Mouse (Mus musculus) lung, adult 2 months (tissue): ENCODE results near the gene 4833427G06Rik. TPM values are rescaled to one million over a fixed set of nuclear protein-coding genes. Genes with fewer than 3 reads are reported as not detected.

Experiments used
- DNase-seq: peaks from one replicate; pipeline ENCODE4 v3.0.0; 2022
- H3K4me1 ChIP-seq: fragments of 200-500 bp; 2 replicates; pipeline ENCODE4 v1.6.1; 2011; ENCODE audit warnings: low read length; ENCODE audit not compliant: control insufficient read depth, insufficient read depth
- H3K4me3 ChIP-seq: fragments of 200-500 bp; replicated peaks from 2 replicates; pipeline ENCODE3; 2011; ENCODE audit warnings: low read depth, mild to moderate bottlenecking, control low read depth, low read length; ENCODE audit errors: extremely low read depth
- CTCF ChIP-seq: fragments of 200-500 bp; IDR thresholded peaks from 2 replicates; pipeline ENCODE4 v1.5.1; 2011; ENCODE audit warnings: mild to moderate bottlenecking, low read length, control low read depth; ENCODE audit not compliant: insufficient read depth
- POLR2A ChIP-seq: fragments of 200-500 bp; IDR thresholded peaks from 2 replicates; pipeline ENCODE4 v1.6.1; 2011; ENCODE audit warnings: low read depth, mild to moderate bottlenecking, control low read depth, low read length, borderline replicate concordance; ENCODE audit errors: extremely low read depth
- WGBS: fragments of 180-500 bp; shearing (Covaris S2); methylation state at CpG from one replicate; pipeline ENCODE4 v1.1.7; 2018; 5-methylcytosine and 5-hydroxymethylcytosine counted together
- polyA plus RNA-seq: library from polyadenylated mRNA; depleted of rRNA; stranded (reverse); fragments of >200 nt; gene quantifications from 2 replicates; pipeline ENCODE4 v1.2.3, GENCODE M21; 2012; rRNA removed

4833427G06Rik gene
- polyA plus RNA-seq, 1 experiment: 2.4 TPM

DNA sequence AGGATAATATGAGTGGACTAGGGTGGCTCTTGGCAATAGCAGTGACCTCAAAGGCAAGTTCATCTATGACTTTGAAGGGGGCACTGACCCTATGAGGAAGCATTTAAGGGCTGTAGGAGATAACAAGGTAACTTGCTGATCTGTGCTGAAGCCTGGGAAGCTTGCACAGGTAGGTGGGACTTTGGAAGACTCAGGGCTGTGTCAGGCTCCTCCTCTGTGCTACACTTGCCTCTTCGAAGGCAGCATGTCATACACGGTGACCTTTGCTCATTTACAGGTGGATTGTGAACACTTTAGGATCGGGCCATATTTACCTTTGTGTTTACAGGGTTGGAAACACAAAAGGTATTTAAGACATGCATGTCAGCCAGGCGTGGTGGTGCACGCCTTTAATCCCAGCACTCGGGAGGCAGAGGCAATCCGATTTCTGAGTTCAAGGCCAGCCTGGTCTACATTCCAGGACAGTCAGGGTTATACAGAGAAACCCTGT, 60.3 kb downstream of the 4833427G06Rik start:
- 87% methylated on average over 7 of the region's 7 CpGs for WGBS
- Histone ChIP-seq H3K4me3 (no peak overlapping the region), H3K4me1 (no peaks in the 10 kb centered on the region)
- TF ChIP-seq POLR2A (no peak), CTCF (no peak)
- no peak for DNase-seq

DNA sequence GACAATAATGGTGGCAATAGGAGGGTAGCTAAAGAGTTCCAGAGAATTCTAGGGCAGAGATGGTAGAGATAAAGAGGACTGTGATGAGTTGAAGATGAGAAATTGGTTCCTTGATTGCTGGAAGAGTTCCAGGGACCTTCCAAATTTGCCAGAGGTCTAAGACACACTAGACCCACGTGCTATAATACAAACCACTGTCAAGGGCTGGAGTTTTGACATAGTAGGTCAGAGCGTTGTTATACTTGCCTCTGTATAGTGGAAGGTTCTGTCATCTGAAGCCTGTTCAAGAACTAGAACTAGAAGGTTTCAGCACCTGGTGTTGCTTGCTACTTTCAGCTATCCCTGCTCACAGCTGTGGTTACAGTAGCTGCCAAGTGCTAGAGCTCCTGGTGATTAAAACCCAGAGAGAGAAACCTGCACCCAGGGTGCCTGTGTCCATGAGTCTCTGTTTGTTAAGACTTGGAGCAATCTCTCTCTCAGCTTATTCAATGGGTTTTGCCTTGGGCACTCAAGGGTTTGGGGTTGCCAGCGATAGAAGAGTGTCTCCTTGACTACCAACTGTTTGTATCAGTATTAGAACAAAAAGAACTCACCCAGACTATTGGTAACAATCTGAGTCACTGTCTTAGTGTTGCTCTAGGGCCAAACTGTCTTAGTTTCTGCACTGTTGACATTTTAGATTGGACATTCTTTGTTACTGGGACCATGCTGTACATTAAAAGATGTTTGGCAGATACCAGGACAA, 68.9 kb downstream of the 4833427G06Rik start:
- Histone ChIP-seq H3K4me1 (no peaks in the 10 kb centered on the region), H3K4me3 (no peak overlapping the region)
- 63% methylated on average over 3 of the region's 3 CpGs for WGBS
- TF ChIP-seq CTCF (no peak), POLR2A (no peak)
- DNase-seq: no peak

DNA sequence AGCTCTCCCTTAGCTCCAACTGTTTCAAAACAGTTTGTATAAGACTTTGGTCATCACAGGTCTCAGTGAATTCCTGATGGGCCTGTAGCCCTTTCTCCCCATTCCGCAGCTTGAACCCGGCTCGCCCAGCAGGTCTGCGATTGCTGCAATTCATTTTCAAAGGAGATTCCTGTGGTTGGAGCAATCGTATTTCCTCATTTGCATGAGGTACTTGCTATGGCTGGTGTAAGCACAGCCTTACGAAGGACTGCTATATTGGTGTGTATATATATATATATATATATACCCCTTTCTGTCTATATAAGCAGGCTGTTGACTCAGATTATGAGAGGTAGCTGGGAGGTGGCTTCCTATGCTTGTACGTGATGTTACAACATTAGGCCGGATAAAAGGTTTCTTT, 69.6 kb downstream of the 4833427G06Rik start:
- DNase-seq: no peak
- H3K4me3 ChIP-seq: no peak overlapping the region
- TF ChIP-seq POLR2A (no peak), CTCF (no peak)
- WGBS: 73% methylated on average over 8 of the region's 8 CpGs
- no peaks in the 10 kb centered on the region for H3K4me1 ChIP-seq

DNA sequence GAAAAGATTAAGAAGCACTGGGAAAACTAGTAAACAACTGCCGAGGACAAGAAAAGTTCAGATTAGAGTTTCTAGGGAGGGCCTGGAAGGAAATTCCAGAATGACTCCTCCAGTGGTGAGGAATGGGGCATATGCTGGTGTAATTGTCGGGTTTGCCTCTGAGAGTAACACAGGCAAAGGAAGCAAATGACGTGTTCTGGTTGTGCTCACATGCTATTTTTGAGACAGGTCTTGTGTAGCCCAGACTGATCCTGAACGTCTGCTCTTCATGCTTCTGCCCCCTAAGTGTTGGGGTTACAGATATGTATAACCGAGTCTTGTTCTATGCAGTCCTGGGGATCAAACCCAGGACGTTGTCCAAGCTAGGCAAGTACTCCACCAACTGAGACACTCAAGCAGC, 70.3 kb downstream of the 4833427G06Rik start:
- TF ChIP-seq CTCF (no peak), POLR2A (no peak)
- no peak for DNase-seq
- WGBS: 43% methylated on average over 6 of the region's 6 CpGs
- H3K4me3 ChIP-seq: no peak overlapping the region
- no peaks in the 10 kb centered on the region for H3K4me1 ChIP-seq

Other genes with a start within 250 kb of the 4833427G06Rik start
- 20.2 and 26.8 TPM in 2 replicates for gene Sik2, start 93.0 kb downstream of the 4833427G06Rik start, polyA plus RNA-seq
- 0.08 TPM in 1 of 2 replicates, not detected in the other for gene Btg4, start 41.2 kb downstream of the 4833427G06Rik start, polyA plus RNA-seq
- 8.4 and 9.9 TPM in 2 replicates for gene Layn, start 25.0 kb downstream of the 4833427G06Rik start, polyA plus RNA-seq
- gene Gm32742, start 63.4 kb upstream of the 4833427G06Rik start, polyA plus RNA-seq: 1.3 and 1.5 TPM in 2 replicates
- 10.1 and 11.0 TPM in 2 replicates for gene Pou2af1, start 111.6 kb upstream of the 4833427G06Rik start, polyA plus RNA-seq
- 9.5 and 13.3 TPM in 2 replicates for gene Colca2, start 176.5 kb upstream of the 4833427G06Rik start, polyA plus RNA-seq
- gene 1810046K07Rik, start 226.8 kb upstream of the 4833427G06Rik start, polyA plus RNA-seq: 0.82 and 2.6 TPM in 2 replicates